Mouse (Mus musculus): ENCODE measurements around the gene Pom121l12. TPM values are rescaled to one million over a fixed set of nuclear protein-coding genes. Genes with fewer than 3 reads are reported as not detected.

Pom121l12 gene
- not detected for total RNA-seq (2021)
- long read RNA-seq, experiment 1, result 0 reads
- long read RNA-seq, experiment 2, result 0 reads

- intact Hi-C loops (cut with DNase I), result no loop called here
- no peak for DNase-seq
Measured at GRCm38 (mm10) chr11:14598976-14599375, at the start of gene Pom121l12. Gene Pom121l12, plus strand, starts transcription at chr11:14599276.

- intact Hi-C loops (cut with DNase I), result no loop called here
- DNase-seq, result no peak
Measured at GRCm38 (mm10) chr11:14611859-14612258, 12.8 kb downstream of the Pom121l12 start.

Measured in gastrocnemius, postnatal 36 days (tissue).